Mouse (Mus musculus): ENCODE data around the gene Lamtor1. TPM values are rescaled to one million over a fixed set of nuclear protein-coding genes. Genes with fewer than 3 reads are reported as not detected.

Lamtor1 gene
- 120 and 132 TPM in 2 replicates for polyA plus RNA-seq (2014; fragmentation: Nextera tagmentation; extraction: Ambion mirVana)

DNA sequence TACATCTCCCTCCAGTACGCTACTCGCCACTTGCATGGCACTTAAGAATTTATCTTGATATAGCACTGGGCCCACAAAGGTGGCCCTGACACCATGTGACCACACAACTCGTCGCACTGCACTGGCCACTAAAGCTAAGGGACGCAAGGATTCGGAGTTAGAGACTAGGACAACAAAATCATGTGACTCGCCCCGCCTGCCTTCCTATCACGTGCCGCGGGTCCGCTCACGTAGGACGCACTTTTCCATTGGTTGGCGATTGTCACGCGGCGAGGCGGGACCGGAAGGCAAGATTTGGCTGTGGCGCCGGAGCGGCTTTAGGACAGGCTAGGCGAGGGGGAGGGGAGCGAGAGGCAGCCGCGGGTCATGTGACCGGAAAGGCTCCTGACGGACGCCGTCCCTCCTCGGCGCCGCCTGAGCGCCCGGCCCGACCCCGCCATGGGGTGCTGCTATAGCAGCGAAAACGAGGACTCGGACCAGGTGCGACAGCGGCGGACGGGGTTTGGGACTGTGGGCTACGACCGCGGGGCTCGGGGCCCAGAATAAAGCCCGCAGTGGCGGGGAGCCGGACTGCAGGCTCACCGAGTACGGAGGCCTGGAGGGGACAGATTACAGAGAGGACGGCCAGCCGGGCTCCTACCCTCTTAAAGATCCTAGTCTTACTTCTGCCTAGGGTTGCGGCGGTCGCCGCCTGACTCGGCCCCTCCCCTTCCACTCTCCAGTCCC is at the start of gene Lamtor1:
Gene Lamtor1, plus strand, starts transcription at position 344 of the 726 bp plus-strand sequence.
- peak; percentile 98 for ATAC-seq (ENCODE audit: low FRiP score)
- WGBS: under 1% methylated on average over 60 of the region's 61 CpGs
- no peaks in the 10 kb centered on the region for H3K27me3 ChIP-seq (ENCODE audit: control insufficient read depth, insufficient read depth, low read length)

GRCm38 (mm10) chr7:101857094-101857493 is 48.6 kb upstream of the Lamtor1 start, which contains the start of gene Folr2:
Gene Folr2, minus strand, starts transcription at chr7:101857194.
- Histone ChIP-seq H3K4me1 (ENCODE audit: control insufficient read depth, insufficient read depth, low read length) (no peaks in the 10 kb centered on the region), H3K4me2 (no peak within 1 kb of the TSS), H3K27me3 (ENCODE audit: control insufficient read depth, insufficient read depth, low read length) (no peaks in the 10 kb centered on the region), H3K9ac (ENCODE audit: low read length) (no peak within 1 kb of the TSS), H3K4me3 (ENCODE audit: low read depth, low read length) (no peak within 1 kb of the TSS), H3K9me3 (ENCODE audit: control insufficient read depth, low read length) (no peaks in the 10 kb centered on the region), H3K36me3 (ENCODE audit: control insufficient read depth, insufficient read depth, low read length) (no peaks in the 10 kb centered on the region), H3K27ac (ENCODE audit: low read depth, low read length) (no peak within 1 kb of the TSS)
- ATAC-seq (ENCODE audit: low FRiP score) (no peak), DNase-seq (ENCODE audit: low spot score, missing footprints) (no peak)
- 91% methylated on average over 4 of the region's 4 CpGs for WGBS

More for the DNA sequence above, at the start of gene Lamtor1:
- peak within 1 kb of the TSS; percentile 63 for H3K4me2 ChIP-seq
- peaks cover 12% of the 10 kb centered on the region for H3K4me1 ChIP-seq (ENCODE audit: control insufficient read depth, insufficient read depth, low read length)
- DNase-seq (ENCODE audit: low spot score, missing footprints): peak; percentile 99
- peak within 1 kb of the TSS; percentile 80 for H3K4me3 ChIP-seq (ENCODE audit: low read depth, low read length)
- peaks cover 4% of the 10 kb centered on the region; the same call in 1 of the 2 replicates for H3K36me3 ChIP-seq (ENCODE audit: control insufficient read depth, insufficient read depth, low read length)
- no peaks in the 10 kb centered on the region for H3K9me3 ChIP-seq (ENCODE audit: control insufficient read depth, low read length)
- H3K27ac ChIP-seq (ENCODE audit: low read depth, low read length): peak within 1 kb of the TSS; percentile 89
- H3K9ac ChIP-seq (ENCODE audit: low read length): peak within 1 kb of the TSS; percentile 89

DNA sequence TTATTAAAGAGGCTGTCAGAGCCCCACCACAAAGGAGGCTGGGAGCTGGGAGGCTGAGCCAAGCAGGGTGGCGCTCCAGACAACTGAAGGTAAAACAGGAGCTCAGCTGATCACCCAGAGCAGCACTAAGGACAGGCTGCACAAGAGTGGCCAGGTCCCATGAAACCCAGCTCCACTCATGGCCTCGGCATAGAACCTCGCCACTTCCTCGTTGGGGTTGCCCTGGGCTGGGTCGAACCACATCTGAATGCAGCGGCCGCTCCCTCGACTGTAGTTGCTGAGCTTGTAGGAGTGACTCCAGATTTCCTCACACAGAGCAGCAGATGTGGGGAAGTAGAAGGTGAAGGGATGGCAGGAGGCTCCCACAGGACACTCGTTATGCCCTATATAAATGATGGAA is 47.3 kb upstream of the Lamtor1 start:
- DNase-seq (ENCODE audit: low spot score, missing footprints): no peak
- Histone ChIP-seq H3K4me1 (ENCODE audit: control insufficient read depth, insufficient read depth, low read length) (no peaks in the 10 kb centered on the region), H3K36me3 (ENCODE audit: control insufficient read depth, insufficient read depth, low read length) (no peaks in the 10 kb centered on the region), H3K27me3 (ENCODE audit: control insufficient read depth, insufficient read depth, low read length) (no peaks in the 10 kb centered on the region), H3K27ac (ENCODE audit: low read depth, low read length) (no peak overlapping the region), H3K4me2 (no peak overlapping the region), H3K9me3 (ENCODE audit: control insufficient read depth, low read length) (no peaks in the 10 kb centered on the region), H3K9ac (ENCODE audit: low read length) (no peak overlapping the region), H3K4me3 (ENCODE audit: low read depth, low read length) (no peak overlapping the region)
- WGBS: 90% methylated on average over 9 of the region's 9 CpGs
- ATAC-seq (ENCODE audit: low FRiP score): no peak

GRCm38 (mm10) chr7:101860978-101861377 is 44.7 kb upstream of the Lamtor1 start:
- Histone ChIP-seq H3K4me1 (ENCODE audit: control insufficient read depth, insufficient read depth, low read length) (no peaks in the 10 kb centered on the region), H3K27me3 (ENCODE audit: control insufficient read depth, insufficient read depth, low read length) (no peaks in the 10 kb centered on the region), H3K4me3 (ENCODE audit: low read depth, low read length) (no peak overlapping the region), H3K9me3 (ENCODE audit: control insufficient read depth, low read length) (no peaks in the 10 kb centered on the region), H3K27ac (ENCODE audit: low read depth, low read length) (no peak overlapping the region), H3K4me2 (no peak overlapping the region), H3K36me3 (ENCODE audit: control insufficient read depth, insufficient read depth, low read length) (no peaks in the 10 kb centered on the region), H3K9ac (ENCODE audit: low read length) (no peak overlapping the region)
- ATAC-seq (ENCODE audit: low FRiP score) (no peak), DNase-seq (ENCODE audit: low spot score, missing footprints) (no peak)

DNA sequence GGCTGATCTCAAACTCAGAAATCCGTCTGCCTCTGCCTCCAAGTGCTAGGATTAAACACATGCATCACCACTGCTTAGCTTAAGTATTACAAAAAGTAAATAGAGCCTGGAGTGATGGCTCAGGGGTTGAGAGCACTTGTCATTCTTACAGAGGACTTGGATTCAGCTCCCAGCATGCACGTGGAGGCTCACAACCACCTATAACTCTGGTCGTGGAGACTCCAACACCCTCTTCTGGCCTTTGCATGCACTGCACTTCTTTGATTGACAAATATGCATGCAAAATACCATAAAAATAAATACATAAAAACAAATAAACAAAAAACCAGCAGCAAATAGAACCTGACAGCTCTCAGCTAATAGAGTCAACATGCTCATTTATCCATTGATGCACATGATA is 43.4 kb upstream of the Lamtor1 start:
- H3K27ac ChIP-seq (ENCODE audit: low read depth, low read length): no peak overlapping the region
- ATAC-seq (ENCODE audit: low FRiP score) (no peak), DNase-seq (ENCODE audit: low spot score, missing footprints) (no peak)
- H3K9ac ChIP-seq (ENCODE audit: low read length): no peak overlapping the region
- H3K4me3 ChIP-seq (ENCODE audit: low read depth, low read length): no peak overlapping the region
- H3K4me2 ChIP-seq: no peak overlapping the region
- 75% methylated on average over 3 of the region's 3 CpGs for WGBS
- no peaks in the 10 kb centered on the region for H3K27me3 ChIP-seq (ENCODE audit: control insufficient read depth, insufficient read depth, low read length)
- H3K36me3 ChIP-seq (ENCODE audit: control insufficient read depth, insufficient read depth, low read length): no peaks in the 10 kb centered on the region
- no peaks in the 10 kb centered on the region for H3K9me3 ChIP-seq (ENCODE audit: control insufficient read depth, low read length)
- no peaks in the 10 kb centered on the region for H3K4me1 ChIP-seq (ENCODE audit: control insufficient read depth, insufficient read depth, low read length)

DNA sequence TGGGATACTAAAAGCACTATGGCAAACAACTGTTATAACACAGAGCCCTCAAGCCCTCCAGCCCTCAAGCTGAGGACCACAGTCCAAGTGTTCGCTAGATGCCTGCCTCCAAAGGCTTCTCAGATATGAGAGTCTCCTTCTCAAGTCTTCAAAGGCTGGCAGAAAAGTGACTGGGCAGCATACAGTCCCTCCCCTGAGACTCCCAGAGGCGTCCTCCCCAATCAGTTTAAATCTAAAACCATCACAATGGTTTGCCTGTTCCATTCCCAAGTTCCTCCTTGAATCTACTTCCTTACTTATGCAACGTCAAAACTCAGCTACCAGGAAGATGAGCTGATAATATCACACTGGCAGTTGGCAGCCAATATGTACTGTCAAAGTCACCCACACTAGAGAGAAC is 42.3 kb upstream of the Lamtor1 start, which contains the start of gene Anapc15:
Gene Anapc15, plus strand, starts transcription at position 301 of the 400 bp plus-strand sequence.
- no peaks in the 10 kb centered on the region for H3K27me3 ChIP-seq (ENCODE audit: control insufficient read depth, insufficient read depth, low read length)
- H3K4me3 ChIP-seq (ENCODE audit: low read depth, low read length): no peak within 1 kb of the TSS
- no peaks in the 10 kb centered on the region for H3K9me3 ChIP-seq (ENCODE audit: control insufficient read depth, low read length)
- H3K9ac ChIP-seq (ENCODE audit: low read length): no peak within 1 kb of the TSS
- H3K27ac ChIP-seq (ENCODE audit: low read depth, low read length): no peak within 1 kb of the TSS
- no peak within 1 kb of the TSS for H3K4me2 ChIP-seq
- H3K4me1 ChIP-seq (ENCODE audit: control insufficient read depth, insufficient read depth, low read length): peaks cover 4% of the 10 kb centered on the region; the same call in 1 of the 2 replicates
- no peak for DNase-seq (ENCODE audit: low spot score, missing footprints)
- no peaks in the 10 kb centered on the region for H3K36me3 ChIP-seq (ENCODE audit: control insufficient read depth, insufficient read depth, low read length)
- 81% methylated on average over 3 of the region's 3 CpGs for WGBS
- ATAC-seq (ENCODE audit: low FRiP score): no peak

- Histone ChIP-seq H3K27ac (ENCODE audit: low read depth, low read length) (no peak overlapping the region), H3K4me3 (ENCODE audit: low read depth, low read length) (no peak overlapping the region), H3K27me3 (ENCODE audit: control insufficient read depth, insufficient read depth, low read length) (no peaks in the 10 kb centered on the region), H3K36me3 (ENCODE audit: control insufficient read depth, insufficient read depth, low read length) (no peaks in the 10 kb centered on the region), H3K9me3 (ENCODE audit: control insufficient read depth, low read length) (no peaks in the 10 kb centered on the region), H3K4me1 (ENCODE audit: control insufficient read depth, insufficient read depth, low read length) (peaks cover 9% of the 10 kb centered on the region; the same call in 1 of the 2 replicates), H3K9ac (ENCODE audit: low read length) (no peak overlapping the region), H3K4me2 (no peak overlapping the region)
- no peak for ATAC-seq (ENCODE audit: low FRiP score)
- WGBS: 79% methylated on average over 11 of the region's 11 CpGs
- DNase-seq (ENCODE audit: low spot score, missing footprints): no peak
Observed at GRCm38 (mm10) chr7:101866491-101867265, 39.0 kb upstream of the Lamtor1 start.

DNA sequence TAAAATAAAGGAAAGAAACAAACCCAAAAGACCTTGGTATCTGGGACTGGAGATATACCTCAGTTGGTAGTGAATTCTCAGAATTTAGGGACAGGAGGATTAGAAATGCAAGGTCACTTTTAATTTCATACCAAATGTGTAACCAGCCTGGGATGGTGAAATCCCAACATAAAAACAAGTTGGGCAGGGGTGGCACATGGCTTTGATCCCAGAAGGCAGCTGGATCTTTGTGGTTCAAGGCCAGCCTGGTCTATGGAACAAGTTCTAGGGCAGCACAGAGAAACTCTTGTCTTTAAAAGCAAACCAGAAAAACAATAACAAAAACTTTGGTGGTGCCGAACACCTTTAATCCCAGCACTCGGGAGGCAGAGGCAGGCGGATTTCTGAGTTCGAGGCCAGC is 38.2 kb upstream of the Lamtor1 start:
- peaks cover 9% of the 10 kb centered on the region; the same call in 1 of the 2 replicates for H3K4me1 ChIP-seq (ENCODE audit: control insufficient read depth, insufficient read depth, low read length)

More for the DNA sequence above, 38.2 kb upstream of the Lamtor1 start:
- Histone ChIP-seq H3K4me2 (no peak overlapping the region), H3K27ac (ENCODE audit: low read depth, low read length) (no peak overlapping the region), H3K4me3 (ENCODE audit: low read depth, low read length) (no peak overlapping the region), H3K36me3 (ENCODE audit: control insufficient read depth, insufficient read depth, low read length) (no peaks in the 10 kb centered on the region), H3K9me3 (ENCODE audit: control insufficient read depth, low read length) (no peaks in the 10 kb centered on the region), H3K9ac (ENCODE audit: low read length) (no peak overlapping the region), H3K27me3 (ENCODE audit: control insufficient read depth, insufficient read depth, low read length) (no peaks in the 10 kb centered on the region)
- ATAC-seq (ENCODE audit: low FRiP score) (no peak), DNase-seq (ENCODE audit: low spot score, missing footprints) (no peak)
- 98% methylated on average over 4 of the region's 4 CpGs for WGBS

Data from midbrain, embryonic 11.5 days (tissue).